Mouse (Mus musculus) testis, postnatal 10 days (tissue): ENCODE measurements around the gene Kctd17.

ENCODE experiments used
- DNase-seq: peaks from one replicate; pipeline ENCODE4 v3.0.0; 2021; ENCODE audit warnings: low spot score

Kctd17 gene

DNA sequence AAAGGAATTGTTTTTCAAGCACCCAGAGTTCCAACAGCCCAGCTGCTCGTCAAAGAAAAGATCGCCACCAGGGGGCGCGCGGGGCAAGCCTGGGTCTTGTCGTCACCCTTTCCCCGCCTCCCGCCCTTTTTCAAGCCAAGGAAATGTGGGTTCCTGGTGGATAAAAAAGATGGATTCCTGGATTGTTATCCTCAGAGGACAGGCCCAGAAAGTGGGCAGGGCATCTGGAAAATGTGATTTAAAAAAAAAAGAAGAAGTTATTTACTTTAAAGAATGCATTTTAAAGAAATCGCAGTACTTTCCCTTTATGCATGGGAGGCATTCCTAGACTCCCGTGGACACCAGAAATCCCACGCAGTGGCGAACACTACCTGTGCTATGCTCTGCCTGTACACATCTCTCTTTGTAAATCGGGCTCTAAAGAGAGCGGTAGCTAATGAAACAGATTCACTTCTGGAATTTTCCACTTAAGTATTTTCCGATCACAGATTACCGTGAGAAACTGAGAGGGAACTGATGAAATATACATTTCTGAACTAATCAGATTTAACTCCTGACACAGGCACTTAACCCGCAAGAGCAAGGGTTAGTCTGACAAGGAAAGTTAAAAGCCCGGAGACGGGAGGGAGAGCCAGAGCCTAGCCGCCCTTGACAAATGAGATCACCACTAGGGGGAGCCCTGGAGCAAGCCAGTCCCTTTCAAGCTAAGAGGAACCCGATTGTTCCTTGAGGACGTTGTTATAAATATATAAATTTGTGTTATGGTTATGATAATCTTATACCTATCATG is 19.6 kb downstream of the Kctd17 start:
- DNase-seq: peak; percentile 100

DNA sequence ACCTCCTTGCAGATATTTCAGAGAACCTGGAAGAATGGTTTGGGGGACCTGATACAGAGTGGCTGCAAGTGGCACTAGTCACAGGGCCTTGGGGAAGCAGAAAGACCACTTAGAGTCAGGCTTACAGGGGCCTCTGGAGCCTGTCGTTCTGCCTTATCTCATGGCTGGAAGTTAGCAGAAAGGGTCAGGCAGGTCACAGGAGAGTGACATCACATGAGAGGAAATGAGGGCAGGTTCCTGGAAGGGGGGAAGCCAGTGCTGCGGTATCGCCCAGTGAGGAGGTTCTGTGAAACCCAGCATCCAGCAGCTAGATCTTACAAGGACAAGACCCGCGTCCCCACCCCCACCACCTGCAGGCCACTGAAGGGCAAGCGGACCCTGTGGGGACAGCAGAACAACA is 20.8 kb downstream of the Kctd17 start:
- no peak for DNase-seq

GRCm38 (mm10) chr15:78449694-78450418 is 21.5 kb downstream of the Kctd17 start:
- no peak for DNase-seq

DNA sequence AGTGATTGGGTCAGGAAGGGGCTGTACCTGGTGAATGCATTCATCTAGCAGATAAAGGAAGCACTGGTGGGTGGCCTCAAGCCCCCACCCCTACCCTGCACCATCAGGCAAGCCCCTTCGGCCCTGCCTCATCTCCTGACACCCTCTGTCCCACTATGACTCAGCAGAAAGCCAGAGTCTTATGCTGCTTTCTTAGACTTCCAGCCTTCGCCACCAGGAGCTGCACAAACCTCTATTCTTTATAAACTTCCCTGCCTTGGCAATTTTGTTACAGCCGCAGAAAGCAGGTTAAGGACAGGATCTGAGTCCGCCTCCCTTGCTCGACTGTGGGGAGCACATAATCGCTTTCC is 22.0 kb downstream of the Kctd17 start:
- no peak for DNase-seq

DNA sequence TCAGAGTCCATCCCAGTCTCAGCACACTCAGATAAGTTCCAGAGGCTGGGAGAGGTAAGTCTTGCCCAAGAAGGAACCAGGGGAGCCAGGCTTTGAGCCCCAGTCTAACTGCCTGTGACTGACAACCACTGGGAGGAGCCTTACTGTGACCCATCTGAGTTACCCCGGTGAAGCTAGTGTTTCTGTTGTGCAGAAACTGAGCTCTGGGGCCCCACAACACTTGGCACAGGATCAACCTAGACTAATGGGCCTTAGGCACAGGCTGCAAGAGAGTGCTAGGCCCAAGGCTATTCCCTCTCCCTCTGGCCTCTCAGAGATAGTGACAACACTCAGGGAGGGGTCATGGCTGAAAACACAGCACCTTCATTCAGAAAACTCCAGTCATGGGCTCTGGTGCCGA is 22.8 kb downstream of the Kctd17 start:
- DNase-seq: no peak

- no peak for DNase-seq
These were observed 24.6 kb downstream of the Kctd17 start for GRCm38 (mm10) chr15:78452929-78453328.

DNA sequence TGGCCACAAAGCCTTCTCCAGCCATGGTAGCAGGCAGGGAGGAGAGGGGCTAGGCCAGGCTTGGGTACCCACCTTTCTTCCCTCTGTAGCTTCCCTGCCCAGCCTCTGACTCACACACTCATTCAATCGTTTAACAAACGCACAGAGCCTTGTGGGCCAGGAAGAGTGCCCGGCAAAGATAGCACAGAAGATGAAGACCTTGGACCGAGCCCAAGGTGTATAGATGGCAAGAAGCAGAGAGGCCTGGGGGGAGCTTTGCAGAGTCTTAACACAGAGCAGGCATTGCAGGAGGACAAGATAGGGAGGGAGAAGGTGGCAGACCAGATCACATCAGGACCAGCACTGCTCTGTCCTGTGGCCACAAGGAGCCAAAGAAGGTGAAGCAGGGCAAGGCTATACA is 26.8 kb downstream of the Kctd17 start:
- no peak for DNase-seq

GRCm38 (mm10) chr15:78456051-78456450 is 27.7 kb downstream of the Kctd17 start:
- DNase-seq: no peak

DNA sequence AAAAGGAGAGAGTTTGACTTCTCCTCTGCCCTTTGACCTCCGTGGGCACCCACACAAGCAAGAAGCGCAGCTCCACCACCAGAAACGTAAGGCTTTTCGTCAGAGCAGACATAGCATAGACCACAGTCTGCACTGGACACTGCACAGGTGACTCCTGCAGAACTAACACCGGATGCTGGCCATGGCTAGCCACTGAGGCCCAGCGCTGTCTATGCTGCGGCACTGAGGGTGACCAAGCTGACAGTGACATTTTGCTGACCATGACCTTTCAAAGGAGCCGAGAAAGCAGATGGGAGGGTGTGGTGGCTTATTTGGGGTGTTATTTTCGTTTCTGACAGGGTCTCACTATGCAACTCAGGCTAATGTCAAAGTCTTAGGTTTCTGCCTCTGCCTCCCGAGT is 28.8 kb downstream of the Kctd17 start:
- DNase-seq: no peak

GRCm38 (mm10) chr15:78462981-78463380 is 34.6 kb downstream of the Kctd17 start:
- no peak for DNase-seq

- no peak for DNase-seq
These were observed 38.4 kb downstream of the Kctd17 start for GRCm38 (mm10) chr15:78466809-78467208.

GRCm38 (mm10) chr15:78467570-78467969 is 39.2 kb downstream of the Kctd17 start:
- no peak for DNase-seq

- no peak for DNase-seq
These were observed 40.1 kb downstream of the Kctd17 start, which contains the start of gene Tmprss6 for GRCm38 (mm10) chr15:78468379-78468937. Tmprss6 (minus strand) TSS chr15:78468634.

- no peak for DNase-seq
These were observed 42.3 kb downstream of the Kctd17 start for GRCm38 (mm10) chr15:78470495-78471276.

GRCm38 (mm10) chr15:78471902-78472301 is 43.5 kb downstream of the Kctd17 start:
- DNase-seq: no peak

- no peak for DNase-seq
These were observed 45.1 kb downstream of the Kctd17 start for GRCm38 (mm10) chr15:78473442-78473841.

DNA sequence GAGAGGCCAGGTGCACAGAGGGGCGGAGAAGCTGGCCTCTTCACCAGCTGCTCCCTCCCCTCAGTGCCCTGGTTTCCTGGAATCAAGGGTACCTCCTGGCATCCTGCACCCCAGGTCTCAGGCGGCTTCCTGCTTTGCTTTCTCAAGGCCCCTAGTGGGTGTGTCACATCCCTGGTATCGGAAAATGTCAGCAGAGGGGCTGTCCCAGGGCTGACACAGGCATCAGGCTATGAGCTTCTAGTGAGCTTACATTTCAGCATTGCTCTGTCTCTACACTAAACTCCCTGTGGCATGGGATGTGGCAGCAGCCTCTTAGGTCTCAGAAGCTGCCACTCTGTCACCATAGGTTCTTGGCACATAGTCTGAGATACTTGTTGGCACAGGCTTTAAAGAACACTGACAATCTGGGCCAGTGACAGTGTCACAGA is 47.3 kb downstream of the Kctd17 start:
- no peak for DNase-seq

DNA sequence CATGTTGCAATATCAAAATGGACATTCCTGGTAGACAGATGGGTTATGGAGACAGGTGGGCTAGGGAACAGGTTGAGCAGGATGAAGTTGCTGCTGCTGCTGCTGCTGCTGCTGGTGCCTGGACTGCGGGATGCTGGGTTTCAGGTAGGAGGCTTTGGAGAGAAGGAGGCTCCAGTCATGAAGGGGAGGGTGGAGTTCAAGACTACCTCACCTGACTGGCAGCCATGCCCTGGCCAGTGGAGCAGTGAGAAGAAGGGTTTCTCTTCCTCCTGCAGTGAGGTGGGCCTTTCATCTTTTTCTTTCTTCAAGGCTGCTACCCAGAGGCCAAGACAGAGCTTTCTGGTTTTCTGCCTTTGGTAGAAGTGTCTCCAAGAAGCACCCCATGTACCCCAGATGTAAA is 48.5 kb downstream of the Kctd17 start:
- DNase-seq: no peak

DNA sequence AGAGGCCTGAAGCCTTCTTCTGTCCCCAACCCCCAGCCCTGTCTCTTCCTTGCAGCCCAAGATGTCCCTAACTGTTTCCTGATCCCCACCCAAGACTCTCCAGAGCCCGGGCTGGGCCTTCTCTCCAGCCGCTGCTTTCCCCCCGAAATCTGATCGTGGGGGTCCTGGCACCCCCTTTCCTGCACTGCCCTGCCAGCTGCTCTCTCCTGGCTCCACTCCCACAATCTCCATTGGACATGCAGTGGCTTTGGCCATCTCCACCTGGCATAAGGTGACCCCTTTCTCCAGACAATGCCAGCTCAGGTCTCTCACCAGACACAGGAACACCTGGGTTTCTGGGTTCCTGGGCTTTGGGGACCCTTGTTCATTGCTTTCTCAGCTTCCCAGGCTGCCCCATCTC is 49.7 kb downstream of the Kctd17 start:
- DNase-seq: no peak

DNA sequence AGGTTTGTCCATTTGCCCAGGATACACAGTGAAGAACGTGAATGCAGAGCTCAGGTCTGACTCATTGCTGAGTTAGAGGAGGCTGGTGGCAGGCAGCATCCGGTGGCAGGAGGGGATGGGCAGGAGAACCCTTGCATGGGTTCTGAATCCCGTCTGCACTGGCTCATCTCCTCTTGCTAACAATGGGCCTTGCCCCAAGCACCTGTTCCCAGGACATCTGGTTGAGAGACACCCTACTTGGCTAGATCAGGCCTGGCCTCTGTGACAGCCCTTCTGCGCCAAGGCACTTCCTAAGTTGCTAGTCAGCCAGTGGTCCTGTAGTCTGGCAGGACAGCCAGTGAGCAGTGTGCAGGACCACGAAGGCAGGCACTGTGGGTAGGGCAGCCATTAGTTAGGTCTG is 51.1 kb downstream of the Kctd17 start:
- DNase-seq: no peak

DNA sequence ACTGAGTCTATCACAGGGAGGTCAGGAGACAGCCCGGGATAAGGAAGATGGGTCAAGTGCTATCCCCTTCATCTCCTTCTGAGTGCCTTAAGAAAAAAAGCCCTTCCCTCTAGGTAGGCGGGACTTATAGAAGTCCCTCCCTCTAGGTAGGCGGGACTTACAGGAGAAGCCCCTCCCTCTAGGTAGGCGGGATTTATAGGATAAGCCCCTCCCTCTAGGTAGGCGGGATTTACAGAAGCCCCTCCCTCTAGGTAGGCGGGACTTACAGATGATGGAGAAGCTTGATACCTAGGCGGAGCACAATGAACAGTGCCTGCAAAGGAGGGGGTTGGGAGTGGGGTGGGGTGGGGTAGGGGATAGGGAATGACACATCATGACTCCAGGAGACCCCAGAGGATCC is 51.7 kb downstream of the Kctd17 start:
- no peak for DNase-seq

GRCm38 (mm10) chr15:78480991-78481390 is 52.6 kb downstream of the Kctd17 start:
- no peak for DNase-seq
